Mouse (Mus musculus) testis, adult 2 months (tissue): ENCODE data around the gene Chrm2.

Experiments used
- CTCF ChIP-seq: fragments of 200-500 bp; IDR thresholded peaks from 2 replicates; pipeline ENCODE4 v1.5.1; 2012; ENCODE audit warnings: low read depth, mild to moderate bottlenecking, inconsistent platforms, low read length, moderate library complexity; ENCODE audit not compliant: control insufficient read depth, insufficient read depth, insufficient replicate concordance
- POLR2A ChIP-seq: fragments of 200-500 bp; IDR thresholded peaks from 2 replicates; pipeline ENCODE4 v1.6.1; 2012; ENCODE audit warnings: low read depth, mild to moderate bottlenecking, inconsistent platforms, low read length, moderate library complexity; ENCODE audit not compliant: control insufficient read depth

DNA sequence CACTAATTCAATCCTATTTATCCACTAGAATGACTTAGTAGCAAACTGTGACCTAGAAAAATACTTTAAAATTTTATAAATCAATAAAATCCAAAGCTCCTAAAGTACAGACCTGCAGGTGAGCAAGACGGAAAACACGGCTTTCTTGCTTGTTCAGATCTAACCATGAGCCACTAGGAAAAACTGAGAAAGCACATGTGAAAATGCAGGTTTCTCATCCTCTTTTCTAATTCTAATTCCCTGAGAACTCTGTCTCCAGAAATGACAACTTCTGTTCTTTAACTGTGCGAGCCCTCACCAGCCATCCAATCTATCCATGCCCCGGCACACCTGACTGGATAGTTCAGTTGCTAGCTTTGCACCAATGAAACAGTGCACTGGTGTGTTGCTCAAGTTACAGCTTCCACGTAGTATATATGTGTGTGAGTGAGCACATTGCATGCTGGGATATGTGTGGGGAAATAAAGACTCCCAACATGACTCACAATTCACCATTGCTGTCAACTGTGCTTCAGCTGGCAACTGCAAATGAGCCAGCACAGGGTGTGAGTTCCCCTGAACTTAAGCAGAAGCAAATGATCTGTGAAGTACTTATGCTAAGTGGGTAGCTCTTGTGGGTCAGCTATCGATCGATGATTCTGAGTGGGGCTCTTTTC lies 119.3 kb downstream of the Chrm2 start:
- TF ChIP-seq POLR2A: no peak
- no peak for TF ChIP-seq CTCF
